Mouse (Mus musculus) midbrain, postnatal 0 days (tissue): ENCODE results near the gene B4galt4. TPM values are rescaled to one million over a fixed set of nuclear protein-coding genes. Genes with fewer than 3 reads are reported as not detected.

ENCODE experiments used
- ATAC-seq: fragments of 200-750 bp; cut with Nextera tagmentation; 2 replicates; pipeline ENCODE4 v1.8.0; 2017; ENCODE audit warnings: moderate number of reproducible peaks, mild to moderate bottlenecking, moderate TSS enrichment, moderate library complexity; ENCODE audit not compliant: low FRiP score
- DNase-seq: peaks from one replicate; pipeline ENCODE4 v3.0.0-alpha.2; 2015; ENCODE audit warnings: low spot score
- H3K27ac ChIP-seq: fragments of 300-500 bp; sonication (generic); 2 replicates; pipeline ENCODE4 v1.5.1; 2014; ENCODE audit warnings: low read depth, mild to moderate bottlenecking, low read length, mixed read lengths
- H3K27me3 ChIP-seq: fragments of 300-500 bp; sonication (generic); 2 replicates; pipeline ENCODE4 v1.6.1; 2014; ENCODE audit warnings: low read length, control low read depth, mixed read lengths; ENCODE audit not compliant: insufficient read depth
- H3K36me3 ChIP-seq: fragments of 300-500 bp; sonication (generic); 2 replicates; pipeline ENCODE4 v1.6.1; 2014; ENCODE audit warnings: low read length, control low read depth, mixed read lengths; ENCODE audit not compliant: insufficient read depth
- H3K4me1 ChIP-seq: fragments of 300-500 bp; sonication (generic); 2 replicates; pipeline ENCODE4 v1.6.1; 2014; ENCODE audit warnings: mild to moderate bottlenecking, control low read depth, antibody characterized with exemption, low read length, mixed read lengths; ENCODE audit not compliant: insufficient read depth
- H3K4me2 ChIP-seq: fragments of 300-500 bp; sonication (generic); 2 replicates; pipeline ENCODE4 v1.6.1; 2014; ENCODE audit warnings: low read depth, mild to moderate bottlenecking, low read length, mixed read lengths; ENCODE audit not compliant: poor library complexity, severe bottlenecking
- H3K4me3 ChIP-seq: fragments of 300-500 bp; sonication (generic); 2 replicates; pipeline ENCODE4 v1.5.1; 2014; ENCODE audit warnings: low read depth, mild to moderate bottlenecking, low read length, moderate library complexity
- H3K9ac ChIP-seq: fragments of 300-500 bp; sonication (generic); replicated peaks from 2 replicates; pipeline ENCODE4 v1.6.1; 2014; ENCODE audit warnings: mild to moderate bottlenecking, low read length, moderate library complexity, mixed read lengths; ENCODE audit not compliant: poor library complexity, severe bottlenecking
- H3K9me3 ChIP-seq: fragments of 300-500 bp; sonication (generic); 2 replicates; pipeline ENCODE4 v1.6.1; 2016; ENCODE audit warnings: low read length, control low read depth
- CTCF ChIP-seq: IDR thresholded peaks from 2 replicates; pipeline ENCODE4 v1.5.1; 2016; ENCODE audit warnings: antibody characterized with exemption, mild to moderate bottlenecking
- WGBS: fragments of 180-500 bp; shearing (Covaris S2); extraction: QIAGEN DNeasy Blood & Tissue Kit; methylation state at CpG from one replicate; pipeline ENCODE4 v1.1.7; 2014; 5-methylcytosine and 5-hydroxymethylcytosine counted together
- polyA plus RNA-seq: library from polyadenylated mRNA; unstranded; fragments of >200 nt; fragmentation: Nextera tagmentation; extraction: Ambion mirVana; gene quantifications from 2 replicates; pipeline ENCODE4 v1.2.1, GENCODE M21; 2015
- total RNA-seq: library from RNA; depleted of rRNA; stranded (reverse); fragments of >200 nt; gene quantifications from 2 replicates; pipeline ENCODE4 v1.2.3, GENCODE M21; 2014

The B4galt4 gene
- total and polyA plus RNA-seq, 2 experiments from 2014 or later = 26.5 to 30.6 TPM

DNA sequence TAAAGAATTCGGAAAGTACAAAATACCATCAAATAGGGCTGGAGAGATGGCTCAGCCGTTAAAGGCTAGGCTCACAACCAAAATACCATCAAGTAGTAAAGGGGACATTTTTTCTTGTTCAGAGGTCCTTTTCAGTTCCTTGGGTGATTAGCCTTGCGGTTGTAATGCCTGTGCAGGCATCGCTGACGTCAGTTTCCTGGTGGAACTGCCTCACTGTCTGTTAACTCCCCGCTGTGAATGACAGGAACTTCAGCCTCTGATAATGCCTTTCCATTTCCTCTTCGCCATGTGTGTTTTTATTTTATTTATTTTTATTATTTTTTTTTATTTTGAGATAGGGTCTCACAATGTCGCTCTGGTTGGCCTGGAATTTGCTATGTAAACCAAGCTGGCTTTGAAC, 11.1 kb upstream of the B4galt4 start:
- 65% methylated on average over 8 of the region's 8 CpGs for WGBS
- DNase-seq = no peak
- H3K4me3 ChIP-seq = no peak overlapping the region

DNA sequence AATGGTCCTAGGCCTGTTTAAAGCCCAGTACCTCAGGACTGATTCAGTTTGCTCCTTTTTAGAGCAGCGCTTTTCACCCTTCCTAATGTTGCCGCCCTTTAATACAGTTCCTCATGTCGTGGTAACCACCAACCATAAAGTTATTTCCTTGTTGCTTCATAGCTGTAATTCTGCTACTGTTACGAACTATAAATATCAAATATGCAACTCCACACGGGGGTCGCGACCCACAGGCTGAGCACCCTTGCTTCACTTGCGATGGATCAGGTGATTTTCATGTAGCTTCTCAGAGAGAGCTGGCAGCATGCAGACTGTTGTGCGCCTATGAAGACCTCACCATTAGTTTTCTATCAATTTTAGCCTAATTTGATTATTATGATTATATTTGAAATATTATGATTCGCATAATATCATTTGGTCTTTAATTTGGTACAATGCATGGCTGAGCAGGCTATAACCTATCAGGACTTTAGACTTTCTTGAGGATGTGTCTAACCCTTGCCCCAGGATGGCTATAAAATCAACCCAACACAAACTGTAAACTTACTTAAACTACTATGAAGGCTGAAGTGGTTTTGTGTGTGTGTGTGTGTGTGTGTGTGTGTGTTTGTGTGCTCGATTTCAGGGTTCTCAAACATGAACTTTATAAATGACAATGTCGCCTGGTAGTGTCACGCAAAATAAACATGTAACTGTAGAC, 710 bp upstream of the B4galt4 start:
- no peak for ATAC-seq
- Histone ChIP-seq H3K4me2 (peak overlapping the region; percentile 86), H3K36me3 (no peaks in the 10 kb centered on the region), H3K27ac (peak overlapping the region; percentile 85; the same call in 1 of the 2 replicates), H3K4me3 (peak overlapping the region; percentile 92), H3K27me3 (no peaks in the 10 kb centered on the region), H3K9me3 (no peaks in the 10 kb centered on the region), H3K9ac (peak overlapping the region; percentile 91; the same call in 1 of the 2 replicates), H3K4me1 (no peaks in the 10 kb centered on the region)
- no peak for TF ChIP-seq CTCF
- DNase-seq = no peak
- WGBS = 86% methylated on average over 13 of the region's 13 CpGs

More for the DNA sequence above, 11.1 kb upstream of the B4galt4 start:
- H3K27me3 ChIP-seq = no peaks in the 10 kb centered on the region
- H3K27ac ChIP-seq = no peak overlapping the region
- H3K4me2 ChIP-seq = no peak overlapping the region
- H3K9ac ChIP-seq = no peak overlapping the region
- H3K9me3 ChIP-seq = no peaks in the 10 kb centered on the region
- no peaks in the 10 kb centered on the region for H3K36me3 ChIP-seq
- no peaks in the 10 kb centered on the region for H3K4me1 ChIP-seq
- no peak for TF ChIP-seq CTCF
- no peak for ATAC-seq

- Histone ChIP-seq H3K4me2 (peak overlapping the region; percentile 86), H3K9me3 (no peaks in the 10 kb centered on the region), H3K9ac (peak overlapping the region; percentile 91), H3K4me1 (no peaks in the 10 kb centered on the region), H3K27me3 (no peaks in the 10 kb centered on the region), H3K36me3 (no peaks in the 10 kb centered on the region), H3K4me3 (peak overlapping the region; percentile 92), H3K27ac (peak overlapping the region; percentile 85)
- TF ChIP-seq CTCF = no peak
- 0% methylated on average over 13 of the region's 13 CpGs for WGBS
- DNase-seq = peak; percentile 34
- peak; percentile 63 for ATAC-seq
Observed at GRCm38 (mm10) chr16:38742659-38743131, 631 bp downstream of the B4galt4 start.

- DNase-seq (no peak), ATAC-seq (no peak)
- Histone ChIP-seq H3K4me1 (no peaks in the 10 kb centered on the region), H3K27ac (no peak overlapping the region), H3K9ac (no peak overlapping the region), H3K4me3 (no peak overlapping the region), H3K9me3 (no peaks in the 10 kb centered on the region), H3K36me3 (no peaks in the 10 kb centered on the region), H3K4me2 (no peak overlapping the region), H3K27me3 (no peaks in the 10 kb centered on the region)
- 91% methylated on average over 10 of the region's 10 CpGs for WGBS
- no peak for TF ChIP-seq CTCF
Observed at GRCm38 (mm10) chr16:38743941-38744673, 2.0 kb downstream of the B4galt4 start.

GRCm38 (mm10) chr16:38750803-38751202, 8.7 kb downstream of the B4galt4 start:
- Histone ChIP-seq H3K9me3 (no peaks in the 10 kb centered on the region), H3K4me3 (no peak overlapping the region), H3K27ac (no peak overlapping the region), H3K9ac (no peak overlapping the region), H3K4me2 (no peak overlapping the region), H3K36me3 (peaks cover 14% of the 10 kb centered on the region), H3K4me1 (no peaks in the 10 kb centered on the region), H3K27me3 (no peaks in the 10 kb centered on the region)
- WGBS = 83% methylated on average over 6 of the region's 6 CpGs
- TF ChIP-seq CTCF = no peak
- ATAC-seq = no peak
- DNase-seq = no peak

- H3K4me3 ChIP-seq = no peak overlapping the region
- no peak for ATAC-seq
- no peaks in the 10 kb centered on the region for H3K4me1 ChIP-seq
- no peak overlapping the region for H3K4me2 ChIP-seq
- H3K27ac ChIP-seq = no peak overlapping the region
- WGBS = 69% methylated on average over 11 of the region's 11 CpGs
- H3K9ac ChIP-seq = no peak overlapping the region
- no peaks in the 10 kb centered on the region for H3K9me3 ChIP-seq
- no peak for TF ChIP-seq CTCF
- H3K27me3 ChIP-seq = no peaks in the 10 kb centered on the region
- DNase-seq = peak; percentile 15
- H3K36me3 ChIP-seq = peaks cover 27% of the 10 kb centered on the region
Observed at GRCm38 (mm10) chr16:38753631-38754030, 11.6 kb downstream of the B4galt4 start.
